Mouse (Mus musculus) liver, adult 2 months (tissue): Measurements from ENCODE around the gene Tgfbrap1. TPM values are rescaled to one million over a fixed set of nuclear protein-coding genes. Genes with fewer than 3 reads are reported as not detected.

Source experiments
- DNase-seq: peaks from one replicate; pipeline ENCODE4 v3.0.0-alpha.2; 2011; ENCODE audit warnings: low read depth, low spot score; ENCODE audit errors: extremely low read depth
- H3K27ac ChIP-seq: fragments of 200-500 bp; replicated peaks from 2 replicates; pipeline ENCODE4 v1.5.1; 2012; ENCODE audit warnings: low read depth, mild to moderate bottlenecking, control low read depth, inconsistent platforms, low read length; ENCODE audit not compliant: insufficient read depth
- H3K27me3 ChIP-seq: fragments of 200-500 bp; 2 replicates; pipeline ENCODE4 v1.6.1; 2012; ENCODE audit warnings: mild to moderate bottlenecking, moderate library complexity, low read length, inconsistent platforms; ENCODE audit not compliant: control insufficient read depth, insufficient read depth
- H3K36me3 ChIP-seq: fragments of 200-500 bp; 2 replicates; pipeline ENCODE4 v1.6.1; 2012; ENCODE audit warnings: low read length, inconsistent platforms; ENCODE audit not compliant: control insufficient read depth, insufficient read depth
- H3K4me1 ChIP-seq: fragments of 200-500 bp; 2 replicates; pipeline ENCODE4 v1.6.1; 2011; ENCODE audit warnings: low read length; ENCODE audit not compliant: control insufficient read depth, insufficient read depth
- H3K4me3 ChIP-seq: fragments of 200-500 bp; 2 replicates; pipeline ENCODE4 v1.5.1; 2011; ENCODE audit warnings: low read depth, mild to moderate bottlenecking, control low read depth, low read length, moderate library complexity; ENCODE audit not compliant: insufficient read depth
- H3K79me2 ChIP-seq: fragments of 200-500 bp; 2 replicates; pipeline ENCODE4 v1.6.1; 2012; ENCODE audit warnings: inconsistent platforms, mild to moderate bottlenecking, low read length, moderate library complexity; ENCODE audit not compliant: control insufficient read depth, insufficient read depth
- H3K9ac ChIP-seq: fragments of 200-500 bp; 2 replicates; pipeline ENCODE4 v1.6.1; 2012; ENCODE audit warnings: low read depth, mild to moderate bottlenecking, control low read depth, inconsistent platforms, low read length
- CTCF ChIP-seq: fragments of 200-500 bp; IDR thresholded peaks from 2 replicates; pipeline ENCODE4 v1.5.1; 2011; ENCODE audit warnings: low read depth, low read length, control low read depth
- POLR2A ChIP-seq: fragments of 200-500 bp; IDR thresholded peaks from 2 replicates; pipeline ENCODE4 v1.6.1; 2011; ENCODE audit warnings: low read length, control low read depth; ENCODE audit not compliant: insufficient read depth; ENCODE audit errors: extremely low read depth
- WGBS: fragments of 180-500 bp; shearing (Covaris S2); methylation state at CpG from one replicate; pipeline ENCODE4 v1.1.7; 2018; 5-methylcytosine and 5-hydroxymethylcytosine counted together
- polyA plus RNA-seq: library from polyadenylated mRNA; depleted of rRNA; stranded (reverse); fragments of >200 nt; gene quantifications from 2 replicates; pipeline ENCODE4 v1.2.3, GENCODE M21; 2012; rRNA removed
- total RNA-seq: library from RNA; depleted of rRNA; stranded (reverse); fragments of >200 nt; gene quantifications from 2 replicates; pipeline ENCODE4 v1.2.3, GENCODE M21; 2014; rRNA removed

Gene Tgfbrap1
- total RNA-seq = 11.0 and 14.2 TPM in 2 replicates
- 15.8 and 17.2 TPM in 2 replicates for polyA plus RNA-seq

DNA sequence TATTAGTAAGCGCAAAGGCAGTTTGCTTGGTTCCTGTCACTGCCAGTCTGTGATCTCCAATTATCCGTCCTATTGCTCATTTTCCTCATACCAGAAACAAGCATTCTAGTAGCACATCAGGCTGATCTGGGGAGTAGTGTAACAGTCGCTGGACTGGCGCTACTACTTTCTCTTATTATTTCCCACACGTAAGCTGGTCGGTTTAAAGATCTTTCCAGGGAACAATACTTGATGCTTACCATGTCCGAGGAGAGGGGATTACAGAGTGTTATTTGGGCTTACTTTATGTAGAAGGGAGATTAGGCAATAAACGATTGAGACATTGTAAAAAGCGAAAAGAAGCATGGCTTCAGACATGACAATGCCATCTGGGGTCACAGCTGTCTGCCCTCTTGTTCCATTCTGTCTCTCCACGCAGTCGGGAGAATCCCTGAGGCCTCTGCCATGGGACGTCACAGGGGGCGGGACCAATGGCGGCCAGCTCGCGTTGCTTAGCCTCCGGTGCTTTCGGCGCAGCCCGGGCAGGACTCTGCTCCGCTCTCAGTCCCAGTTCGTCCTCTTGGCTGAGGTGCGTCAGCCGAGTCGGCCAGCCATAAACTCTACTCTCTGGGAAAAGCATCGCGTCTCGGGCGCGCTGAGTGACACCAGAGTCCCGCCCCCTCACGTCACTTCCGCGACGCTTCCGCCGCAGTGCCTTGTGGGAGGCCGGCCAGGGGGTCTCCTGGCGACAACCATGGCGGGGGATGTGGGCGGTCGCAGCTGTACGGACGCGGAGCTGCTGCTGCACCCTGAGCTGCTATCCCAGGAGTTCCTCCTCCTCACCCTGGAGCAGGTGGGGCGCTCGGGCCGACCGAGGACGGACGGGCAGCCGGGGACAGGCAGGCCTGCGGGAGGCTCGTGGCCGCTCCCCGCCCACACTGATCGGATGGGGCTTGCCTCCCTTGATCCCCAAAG is at the start of gene Tgfbrap1, which contains the start of gene AI597479:
Tgfbrap1 (minus strand) TSS at position 607 of the 954 bp plus-strand sequence.
AI597479 (plus strand) TSS at position 680 of the 954 bp plus-strand sequence.
- Histone ChIP-seq H3K9ac (peak within 1 kb of the TSS; percentile 95), H3K4me3 (peak within 1 kb of the TSS; percentile 89), H3K27ac (peak within 1 kb of the TSS; percentile 89), H3K27me3 (no peaks in the 10 kb centered on the region), H3K4me1 (peaks cover 2% of the 10 kb centered on the region; the same call in 1 of the 2 replicates), H3K36me3 (no peaks in the 10 kb centered on the region; the same call in 1 of the 2 replicates), H3K79me2 (peaks cover 10% of the 10 kb centered on the region; the same call in 1 of the 2 replicates)
- peak; percentile 37 for TF ChIP-seq POLR2A
- TF ChIP-seq CTCF = no peak
- under 1% methylated on average over 57 of the region's 57 CpGs for WGBS
- peak; percentile 81 for DNase-seq

DNA sequence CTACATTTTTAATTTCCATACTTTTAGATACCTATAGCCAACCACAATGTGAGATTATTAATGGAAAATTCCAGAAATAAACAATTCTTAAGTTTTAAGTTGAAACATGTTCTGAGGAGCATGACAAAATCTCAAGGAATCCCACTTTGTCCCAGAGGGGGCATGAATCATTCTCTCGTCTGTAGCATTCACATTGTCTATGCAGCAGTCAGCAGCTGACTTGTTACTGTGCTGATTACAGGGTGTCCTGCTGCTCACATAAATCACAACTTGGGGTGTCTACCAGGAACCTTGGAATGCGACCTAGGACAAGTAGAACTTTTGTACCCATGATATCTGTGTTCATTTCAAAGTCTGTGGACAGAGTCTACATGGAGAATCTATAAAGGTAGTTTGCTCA is 49.0 kb upstream of the Tgfbrap1 start:
- DNase-seq = no peak
- H3K9ac ChIP-seq = no peak overlapping the region
- H3K27me3 ChIP-seq = no peaks in the 10 kb centered on the region
- TF ChIP-seq CTCF = no peak
- no peak for TF ChIP-seq POLR2A
- H3K27ac ChIP-seq = no peak overlapping the region
- WGBS = 80% methylated on average over 2 of the region's 2 CpGs
- H3K4me1 ChIP-seq = no peaks in the 10 kb centered on the region
- no peaks in the 10 kb centered on the region for H3K79me2 ChIP-seq
- H3K36me3 ChIP-seq = no peaks in the 10 kb centered on the region
- no peak overlapping the region for H3K4me3 ChIP-seq

- no peak overlapping the region for H3K4me3 ChIP-seq
- H3K27ac ChIP-seq = no peak overlapping the region
- H3K36me3 ChIP-seq = no peaks in the 10 kb centered on the region
- no peak for DNase-seq
- H3K9ac ChIP-seq = no peak overlapping the region
- no peaks in the 10 kb centered on the region for H3K27me3 ChIP-seq
- H3K79me2 ChIP-seq = no peaks in the 10 kb centered on the region
- 69% methylated on average over 6 of the region's 6 CpGs for WGBS
- no peak for TF ChIP-seq POLR2A
- TF ChIP-seq CTCF = no peak
- H3K4me1 ChIP-seq = no peaks in the 10 kb centered on the region
Measured at GRCm38 (mm10) chr1:43145388-43145787, 47.0 kb upstream of the Tgfbrap1 start.

GRCm38 (mm10) chr1:43144338-43144906 is 46.0 kb upstream of the Tgfbrap1 start:
- 89% methylated on average over 8 of the region's 8 CpGs for WGBS
- DNase-seq = no peak
- no peaks in the 10 kb centered on the region for H3K36me3 ChIP-seq
- no peak overlapping the region for H3K4me3 ChIP-seq
- H3K9ac ChIP-seq = no peak overlapping the region
- H3K27me3 ChIP-seq = no peaks in the 10 kb centered on the region
- H3K27ac ChIP-seq = no peak overlapping the region
- no peaks in the 10 kb centered on the region for H3K4me1 ChIP-seq
- no peaks in the 10 kb centered on the region for H3K79me2 ChIP-seq
- TF ChIP-seq POLR2A (no peak), CTCF (no peak)

GRCm38 (mm10) chr1:43143791-43144190 is 45.4 kb upstream of the Tgfbrap1 start:
- Histone ChIP-seq H3K4me3 (no peak overlapping the region), H3K4me1 (no peaks in the 10 kb centered on the region), H3K36me3 (no peaks in the 10 kb centered on the region), H3K27me3 (no peaks in the 10 kb centered on the region), H3K9ac (no peak overlapping the region), H3K27ac (no peak overlapping the region), H3K79me2 (no peaks in the 10 kb centered on the region)
- TF ChIP-seq CTCF (no peak), POLR2A (no peak)
- WGBS = 85% methylated on average over 4 of the region's 4 CpGs
- no peak for DNase-seq
